Mouse (Mus musculus) cerebral cortex, adult 2 months (tissue): Measurements from ENCODE around the gene Krt78.

Experiments
- WGBS: fragments of 180-500 bp; shearing (Covaris S2); methylation state at CpG from one replicate; pipeline ENCODE4 v1.1.7; 2018; 5-methylcytosine and 5-hydroxymethylcytosine counted together

The Krt78 gene

DNA sequence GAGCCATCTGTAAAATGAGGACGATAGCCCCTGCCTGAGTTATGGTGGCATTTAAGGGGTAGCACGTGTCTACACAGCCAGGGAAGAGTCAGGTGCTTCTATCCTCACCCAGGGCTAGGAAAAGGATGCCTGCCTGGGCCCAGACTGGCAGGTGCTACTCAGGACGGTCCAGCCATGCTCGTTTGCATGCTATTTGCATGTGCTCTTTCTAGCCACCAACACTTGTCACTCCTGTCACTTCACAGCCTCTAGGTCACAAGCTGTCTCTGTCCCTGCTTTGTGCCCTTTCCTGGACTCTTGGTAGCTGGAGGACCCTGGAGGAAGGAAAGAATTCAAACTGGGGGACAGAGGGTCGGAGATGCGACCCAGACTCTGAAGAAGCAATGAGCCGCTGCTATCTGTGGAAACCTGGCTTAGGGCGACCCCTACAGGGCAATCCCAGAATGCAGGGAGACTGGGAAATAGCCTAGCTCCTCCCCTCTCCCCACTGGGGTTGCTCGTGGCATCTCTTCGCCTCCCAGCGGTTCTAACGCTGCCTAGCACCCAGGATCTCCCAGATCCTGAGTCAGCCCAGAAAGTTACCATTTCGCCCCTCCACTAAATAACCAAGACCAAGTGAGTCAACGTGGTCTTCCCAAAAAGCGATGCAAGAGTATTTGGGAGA, 19.5 kb upstream of the Krt78 start:
- WGBS = 10% methylated on average over 15 of the region's 15 CpGs

- WGBS = 35% methylated on average over 4 of the region's 6 CpGs
Measured at GRCm38 (mm10) chr15:101970536-101970935, 16.4 kb upstream of the Krt78 start.

DNA sequence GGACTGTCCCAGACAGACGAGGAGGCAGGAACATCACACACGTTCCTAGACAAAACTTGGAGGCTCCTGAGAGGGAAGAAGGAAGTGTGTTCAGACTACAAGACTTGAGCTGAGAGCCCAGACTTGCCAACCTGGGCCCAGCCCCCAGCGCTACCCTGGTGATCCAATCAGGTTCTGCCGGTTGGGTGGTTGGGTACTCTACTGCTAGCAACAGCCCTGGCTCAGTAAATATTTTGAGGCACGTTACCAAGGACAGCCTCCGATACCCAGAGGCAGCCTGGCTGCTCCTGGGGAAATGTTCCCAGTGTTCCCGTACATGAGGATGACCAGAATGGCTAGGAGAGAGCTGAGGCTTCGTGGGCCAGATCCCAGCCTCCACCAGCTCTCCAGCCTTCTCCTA, 12.7 kb upstream of the Krt78 start:
- 88% methylated on average over 8 of the region's 8 CpGs for WGBS

GRCm38 (mm10) chr15:101958891-101959290, 4.8 kb upstream of the Krt78 start:
- 83% methylated on average over 3 of the region's 3 CpGs for WGBS

DNA sequence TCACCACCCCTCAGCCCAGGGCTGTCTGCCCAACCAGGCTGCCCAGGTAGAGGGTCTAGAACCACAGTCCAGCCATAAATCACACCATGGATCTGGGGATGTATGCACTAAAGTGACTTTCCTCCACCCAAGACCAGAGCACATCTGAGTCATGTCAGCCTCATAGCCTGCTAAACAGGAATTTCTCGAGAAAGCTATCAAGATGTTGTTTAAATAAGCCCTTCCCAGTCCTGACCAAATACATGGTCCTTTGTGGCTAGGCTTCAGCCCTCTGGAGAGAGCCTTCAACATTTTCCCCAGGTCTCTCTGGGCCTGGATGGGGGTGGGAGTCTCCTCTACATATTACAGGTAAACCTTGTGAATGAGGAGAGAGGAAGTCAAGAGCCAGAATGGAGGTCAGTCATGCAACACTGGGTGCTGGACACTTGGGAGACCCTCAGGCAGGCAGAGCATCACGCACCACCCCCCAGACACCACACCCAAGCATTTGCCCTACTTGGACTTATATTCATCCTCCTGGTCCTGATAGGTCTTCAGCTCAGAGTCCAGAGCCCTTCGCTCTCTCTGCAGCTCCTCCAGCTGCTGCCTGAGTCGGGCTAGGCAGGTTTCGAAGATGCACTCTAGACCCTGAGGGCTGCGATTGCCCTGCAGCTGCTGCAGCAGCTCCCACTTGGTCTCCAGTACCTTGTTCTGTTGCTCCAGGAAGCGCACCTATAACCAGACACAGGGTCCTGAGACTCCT, 1.2 kb downstream of the Krt78 start:
- WGBS = 98% methylated on average over 7 of the region's 7 CpGs

DNA sequence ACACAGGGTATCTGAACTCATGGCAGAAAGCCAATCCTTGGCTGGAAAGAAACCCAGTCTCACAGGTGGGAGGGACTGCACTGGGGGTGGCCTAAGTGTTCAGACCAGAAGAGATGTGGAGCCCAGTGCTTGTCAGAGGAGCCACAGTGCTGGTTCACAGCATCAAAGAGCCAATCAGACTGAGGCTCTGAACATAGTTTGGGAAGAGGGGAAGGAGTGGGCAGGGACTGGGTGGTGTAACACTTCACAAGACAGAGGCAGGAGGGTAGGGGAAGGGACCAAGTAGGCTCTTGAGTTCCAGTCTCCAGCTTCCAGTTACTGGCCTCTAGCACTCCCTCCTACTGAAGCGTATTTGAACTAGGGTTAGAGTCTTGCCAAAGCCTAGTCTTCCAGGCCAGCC, 8.7 kb downstream of the Krt78 start:
- WGBS = 81% methylated on average over 1 of the region's 1 CpGs

- WGBS = 59% methylated on average over 8 of the region's 8 CpGs
Measured at GRCm38 (mm10) chr15:101941948-101942347, 12.1 kb downstream of the Krt78 start.

DNA sequence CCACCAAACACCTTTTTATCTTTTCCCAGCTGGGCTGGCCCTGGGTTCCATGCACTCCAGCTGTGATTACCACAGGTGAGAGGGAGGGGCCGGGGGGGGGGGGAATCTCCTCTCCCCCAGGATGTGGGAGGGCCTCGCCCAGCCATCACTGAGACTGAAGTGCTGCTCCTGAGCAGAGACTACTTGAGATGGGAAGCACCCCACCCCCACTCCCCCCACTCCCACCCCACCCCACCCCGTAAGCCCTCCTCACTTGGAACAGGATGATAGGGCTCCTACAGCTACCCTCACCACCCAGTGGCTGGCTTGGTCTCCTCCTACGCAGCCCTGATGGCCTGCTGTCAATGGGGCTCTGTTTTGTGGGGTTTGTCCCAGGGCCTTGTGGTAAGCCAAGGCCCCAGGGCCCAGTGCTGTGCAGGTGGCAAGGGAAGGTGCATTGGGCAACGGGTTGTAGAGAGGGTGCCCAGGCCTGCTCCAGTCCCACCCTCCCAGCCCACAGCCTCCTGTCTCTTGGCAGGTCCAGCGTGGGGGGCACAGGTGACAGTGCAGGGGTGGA, 13.7 kb downstream of the Krt78 start, which contains the start of gene Krt79:
Krt79 (minus strand) TSS at position 51 of the 556 bp plus-strand sequence.
- WGBS = 74% methylated on average over 6 of the region's 6 CpGs

DNA sequence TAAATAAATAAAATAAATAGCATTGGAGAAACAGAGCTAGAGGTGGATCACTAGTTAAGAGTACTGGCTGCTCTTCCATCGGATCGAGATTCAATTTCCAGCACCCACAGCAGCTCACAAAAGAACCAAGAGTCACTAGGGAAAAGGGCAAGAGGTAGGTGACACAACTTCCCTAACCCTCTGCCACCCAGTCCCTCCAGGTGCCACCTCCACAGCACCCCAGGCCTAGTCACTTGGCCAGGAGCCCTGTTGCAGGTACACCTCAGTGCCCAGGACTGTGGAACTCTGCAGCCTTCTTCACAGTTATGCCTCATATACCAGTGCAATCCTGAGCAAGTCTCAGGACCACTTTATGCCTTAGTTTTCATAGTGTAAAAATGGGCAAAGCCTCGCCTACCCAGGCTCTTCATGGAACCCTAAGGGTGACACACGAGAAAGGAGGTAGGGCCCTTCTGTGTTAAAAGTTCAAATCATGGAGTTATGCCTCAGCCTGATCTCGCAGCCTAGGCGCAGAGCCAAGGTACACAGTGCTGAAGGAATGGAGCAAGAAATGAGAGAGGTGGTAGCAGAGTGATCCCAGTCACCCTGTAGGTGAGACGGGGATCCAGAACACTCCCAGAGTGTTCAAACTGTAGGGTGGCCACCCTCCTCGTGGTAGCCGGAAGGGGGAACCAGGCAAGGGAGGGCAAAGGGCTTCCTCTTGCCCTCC, 15.3 kb downstream of the Krt78 start:
- WGBS = 82% methylated on average over 9 of the region's 9 CpGs

GRCm38 (mm10) chr15:101933024-101933423, 21.1 kb downstream of the Krt78 start:
- WGBS = 81% methylated on average over 6 of the region's 6 CpGs

DNA sequence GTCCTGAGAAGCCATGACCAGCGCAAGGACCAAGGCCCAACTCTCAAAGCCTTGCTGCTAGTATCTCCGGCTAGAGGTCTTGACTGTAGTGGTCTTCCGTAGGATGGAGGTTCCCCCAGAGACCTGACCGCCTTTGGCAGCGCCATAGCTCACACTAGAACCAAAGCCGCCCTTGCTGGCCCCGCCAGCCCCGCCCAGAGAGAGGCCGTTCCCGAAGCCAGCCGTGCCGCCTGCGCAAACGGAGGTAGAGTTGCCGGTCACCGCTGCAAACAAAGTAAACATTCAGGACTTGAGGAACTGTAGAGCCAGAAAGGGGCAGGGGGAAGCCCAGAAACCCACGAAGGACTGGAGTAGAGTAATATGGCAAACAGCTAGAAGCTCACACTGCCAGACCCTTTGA, 24.4 kb downstream of the Krt78 start:
- WGBS = 28% methylated on average over 17 of the region's 17 CpGs

GRCm38 (mm10) chr15:101929087-101929486, 25.0 kb downstream of the Krt78 start:
- WGBS = 41% methylated on average over 9 of the region's 9 CpGs

DNA sequence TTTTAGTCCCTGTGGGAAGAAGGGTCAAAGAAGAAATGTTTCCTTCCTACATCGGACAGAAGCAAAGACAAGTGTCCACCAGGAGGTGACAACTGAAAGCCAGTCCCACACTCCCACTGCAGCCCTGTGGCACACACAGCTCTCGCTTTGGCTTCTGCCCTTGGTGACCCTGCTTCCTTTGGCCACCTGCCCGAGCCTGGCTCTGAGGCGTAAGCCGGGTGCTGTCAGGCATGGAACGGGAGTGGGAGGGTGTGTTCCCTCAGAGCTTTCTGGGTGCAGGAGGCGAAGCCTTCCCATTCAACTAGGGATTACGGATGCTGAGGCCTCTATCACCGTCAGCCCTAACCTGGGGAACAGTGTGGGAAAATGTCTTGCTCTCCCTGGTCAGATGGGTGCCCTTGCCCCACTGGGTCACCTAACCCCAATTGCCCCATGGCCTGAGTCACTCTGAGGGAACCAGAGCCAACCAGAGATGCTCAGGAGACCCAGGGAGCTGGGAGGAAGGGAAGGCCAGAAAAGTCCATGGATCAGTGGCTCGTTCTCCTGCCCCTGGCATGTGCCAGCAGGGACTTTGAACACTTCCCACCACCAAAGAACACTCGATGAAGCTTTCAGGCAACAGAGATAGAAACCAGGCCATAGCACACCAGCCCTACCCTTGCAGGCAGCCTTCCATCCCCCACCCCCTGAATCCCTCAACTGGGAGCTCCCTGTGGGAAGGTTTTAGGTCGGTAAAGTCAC, 26.6 kb downstream of the Krt78 start:
- 71% methylated on average over 12 of the region's 12 CpGs for WGBS

DNA sequence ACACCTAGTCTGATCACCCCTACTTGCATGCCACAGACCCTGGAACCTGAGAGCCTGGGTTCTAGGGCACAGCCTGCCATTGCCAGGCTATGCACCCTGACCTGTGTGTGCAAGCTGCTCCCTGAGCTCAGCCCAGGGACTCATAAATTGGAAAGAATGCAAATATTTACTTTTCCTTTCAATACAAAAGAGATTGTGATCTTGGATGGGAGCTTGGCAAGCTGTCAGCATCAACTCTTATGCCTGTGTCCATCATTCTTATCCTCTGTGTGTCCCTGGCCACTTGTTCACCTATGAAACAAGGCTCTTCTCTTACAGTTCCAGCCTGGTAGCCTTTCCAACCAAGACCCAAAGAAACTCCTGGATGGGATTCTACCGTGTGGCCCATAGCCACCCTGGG, 29.0 kb downstream of the Krt78 start:
- WGBS = 82% methylated on average over 1 of the region's 1 CpGs

GRCm38 (mm10) chr15:101924635-101925034, 29.5 kb downstream of the Krt78 start, which contains the start of gene Krt4:
Gene Krt4, minus strand, starts transcription at chr15:101924735.
- WGBS = 87% methylated on average over 11 of the region's 11 CpGs

DNA sequence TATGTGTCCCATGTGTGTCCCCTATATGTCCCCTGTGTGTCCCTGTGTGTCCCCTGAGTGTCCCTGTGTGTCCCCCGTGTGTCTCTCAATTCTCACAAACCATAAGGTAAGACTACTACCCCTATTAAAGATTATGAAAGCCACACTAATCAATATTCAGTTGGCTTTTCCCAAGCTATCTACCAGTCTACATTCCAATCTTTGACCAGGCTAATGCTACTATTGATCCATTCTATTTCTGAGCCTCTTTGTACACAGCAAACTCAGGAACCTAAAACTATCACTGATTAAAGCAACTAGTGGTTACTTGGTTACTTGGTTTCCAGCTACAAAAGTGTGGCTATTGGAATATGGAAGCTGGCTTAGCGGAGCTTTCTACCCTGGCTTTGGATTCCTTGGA, 31.8 kb downstream of the Krt78 start:
- 98% methylated on average over 2 of the region's 2 CpGs for WGBS

DNA sequence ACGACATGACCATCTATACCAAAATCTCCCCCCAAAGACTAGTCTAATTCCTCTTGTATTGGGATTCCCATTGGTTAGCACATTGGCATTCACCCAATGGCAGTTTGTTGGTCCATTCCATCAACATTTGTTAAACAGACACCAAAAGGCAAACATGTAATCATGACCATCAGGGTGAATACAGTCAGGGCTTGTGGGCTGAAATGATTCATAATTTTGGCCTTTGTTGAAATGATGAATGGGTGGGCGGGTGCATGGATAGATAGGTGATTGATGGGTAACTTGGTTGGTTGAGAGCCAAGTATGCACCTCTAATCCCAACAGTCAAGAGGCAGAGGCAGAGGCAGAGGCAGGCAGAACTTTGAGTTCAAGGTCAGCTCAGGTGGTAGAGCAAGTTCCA, 38.0 kb downstream of the Krt78 start:
- WGBS = 76% methylated on average over 2 of the region's 2 CpGs

- 87% methylated on average over 5 of the region's 5 CpGs for WGBS
Measured at GRCm38 (mm10) chr15:101904849-101905248, 49.2 kb downstream of the Krt78 start.

- 79% methylated on average over 12 of the region's 12 CpGs for WGBS
Measured at GRCm38 (mm10) chr15:101902171-101903149, 51.6 kb downstream of the Krt78 start.
